ENCODE assay signal across 18 mouse cellular contexts in the genomic region with DNA sequence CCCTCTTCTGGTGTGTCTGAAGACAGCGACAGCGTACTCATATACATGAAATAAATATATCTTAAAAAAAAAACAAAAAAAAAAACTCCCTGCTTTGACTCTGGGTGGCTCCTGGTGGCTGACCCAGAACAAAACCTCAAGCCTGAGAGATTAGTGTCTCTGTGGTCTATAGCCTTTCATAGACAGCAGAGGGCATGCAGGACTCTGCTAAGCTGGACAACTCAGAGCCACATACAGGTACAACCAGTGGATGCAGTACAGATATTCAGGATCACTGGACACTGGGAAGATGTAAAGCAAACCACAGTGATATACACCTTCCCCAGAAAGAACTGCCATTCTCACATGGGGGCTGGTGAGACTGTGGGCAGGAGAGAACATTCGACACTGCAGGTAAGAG. TPM values are rescaled to one million over a fixed set of nuclear protein-coding genes. Genes with fewer than 3 reads are reported as not detected.
DNase-seq lines count a peak whose midpoint lies in the region; ATAC-seq and TF ChIP-seq lines count a peak whose summit lies in the region.
"Had no signal": no experiment of that assay in that cellular context is flagged by ENCODE, and none has a peak within 500 bp of the region (broad histone marks: within the 10 kb centered on the region; RNA-seq: fewer than 3 reads in every experiment).

No protein-coding gene starts in this region.

- H3K4me3 ChIP-seq in heart, embryonic 16.5 days (ENCODE audit: low read length) = no peak overlapping the region
- no peak overlapping the region for H3K4me3 ChIP-seq in heart, embryonic 11.5 days (ENCODE audit: low read depth, low read length)
- no peak overlapping the region for H3K4me3 ChIP-seq in left cerebral cortex, adult 2 months
- H3K4me3 ChIP-seq: embryonic facial prominence, embryonic 13.5 days; limb, embryonic 13.5 days; myocyte; neural tube, embryonic 15.5 days had no signal

- ATAC-seq in heart, embryonic 16.5 days (replicated peaks; ENCODE audit: extremely low read depth, insufficient read depth, low FRiP score) = 0 out of 2 replicates have a peak, but pooled peaks have one; percentile 46
- ATAC-seq in heart, embryonic 11.5 days (replicated peaks; ENCODE audit: insufficient number of reproducible peaks, low FRiP score, low TSS enrichment) = no peak
- ATAC-seq in Patski = no peak

- no peaks in the 10 kb centered on the region for H3K36me3 ChIP-seq in heart, embryonic 16.5 days (ENCODE audit: control insufficient read depth, insufficient read depth)
- H3K36me3 ChIP-seq in heart, embryonic 11.5 days (ENCODE audit: control insufficient read depth, insufficient read depth, low read length) = no peaks in the 10 kb centered on the region
- H3K36me3 ChIP-seq: embryonic facial prominence, embryonic 13.5 days; limb, embryonic 13.5 days; neural tube, embryonic 15.5 days had no signal

- in situ Hi-C loops in Patski (cut with MboI; ENCODE audit: low pct_unique_long_range_greater_than_20kb) = loop anchor here (5.0 kb wide), 2 partner anchors 98 to 138 kb away; no protein-coding TSS in a partner anchor

- H3K27me3 ChIP-seq in heart, embryonic 16.5 days (ENCODE audit: control insufficient read depth, insufficient read depth, low read length) = no peaks in the 10 kb centered on the region
- no peaks in the 10 kb centered on the region for H3K27me3 ChIP-seq in heart, embryonic 11.5 days (ENCODE audit: control insufficient read depth, insufficient read depth, low read length)
- H3K27me3 ChIP-seq in Patski = no peaks in the 10 kb centered on the region
- H3K27me3 ChIP-seq: embryonic facial prominence, embryonic 13.5 days; limb, embryonic 13.5 days; neural tube, embryonic 15.5 days had no signal

- H3K4me2 ChIP-seq in heart, embryonic 16.5 days (ENCODE audit: low read depth, low read length) = no peak overlapping the region
- H3K4me2 ChIP-seq in heart, embryonic 11.5 days = no peak overlapping the region
- H3K4me2 ChIP-seq: embryonic facial prominence, embryonic 13.5 days; limb, embryonic 13.5 days; midbrain, embryonic 11.5 days; neural tube, embryonic 15.5 days had no signal

- DNase-seq in left cerebral cortex, adult 2 months (ENCODE audit: extremely low spot score in 1 of 2, low spot score in 2 of 2) = no peak
- DNase-seq in left cerebral cortex, adult 9 months (ENCODE audit: low spot score in 2 of 2) = no peak
- DNase-seq in Patski (ENCODE audit: low read depth, low spot score) = no peak
- peak; percentile 21 to 30 for DNase-seq in cerebellum, postnatal 14 days
- DNase-seq in retina, postnatal 1 day = no peak
- DNase-seq: adrenal gland, postnatal 10 days; heart, postnatal 36 days; kidney, adult 9 months; lung, adult 18-20 months; lung, postnatal 4 days; thymus, postnatal 14 days had no signal

- 87% methylated on average over 3 of the region's 3 CpGs for WGBS in heart, embryonic 16.5 days
- WGBS in heart, embryonic 11.5 days (ENCODE audit: insufficient replicate concordance) = 92% methylated on average over 3 of the region's 3 CpGs

- CTCF ChIA-PET in Patski (lab: Charles Lee) = interaction anchor here (1.5 to 2.4 kb wide), 2 partner anchors 131 to 139 kb away, joined by 3 to 14 read pairs; no protein-coding TSS in a partner anchor

- TF ChIP-seq CTCF in left cerebral cortex, adult 2 months (IDR thresholded peaks at IDR 0.05) = peak; percentile 28
- peak; percentile 46 for TF ChIP-seq CTCF in Patski (IDR thresholded peaks at IDR 0.05)

- no peaks in the 10 kb centered on the region for H3K9me3 ChIP-seq in heart, embryonic 16.5 days (replicated peaks; ENCODE audit: control insufficient read depth, low read length)
- H3K9me3 ChIP-seq in heart, embryonic 11.5 days (replicated peaks; ENCODE audit: control insufficient read depth, low read length) = no peaks in the 10 kb centered on the region
- H3K9me3 ChIP-seq: embryonic facial prominence, embryonic 13.5 days; limb, embryonic 13.5 days; neural tube, embryonic 15.5 days had no signal

- intact Hi-C loops in left cerebral cortex, adult 2 months (cut with DNase I) = no loop called here

- no peak overlapping the region for H3K9ac ChIP-seq in heart, embryonic 16.5 days (ENCODE audit: low read length)
- no peak overlapping the region for H3K9ac ChIP-seq in heart, embryonic 11.5 days (ENCODE audit: low read depth, low read length)
- H3K9ac ChIP-seq: embryonic facial prominence, embryonic 13.5 days; limb, embryonic 13.5 days; neural tube, embryonic 15.5 days had no signal

- H3K27ac ChIP-seq in heart, embryonic 16.5 days (ENCODE audit: low read length) = no peak overlapping the region
- H3K27ac ChIP-seq in heart, embryonic 11.5 days (ENCODE audit: low read depth, low read length) = no peak overlapping the region
- H3K27ac ChIP-seq in left cerebral cortex, adult 2 months = no peak overlapping the region
- H3K27ac ChIP-seq: embryonic facial prominence, embryonic 13.5 days; limb, embryonic 13.5 days; neural tube, embryonic 15.5 days had no signal

- POLR2A ChIA-PET in Patski (lab: Charles Lee) = no interaction called here

- H3K4me1 ChIP-seq in heart, embryonic 16.5 days (ENCODE audit: control insufficient read depth, insufficient read depth, low read length) = peaks cover 10% of the 10 kb centered on the region
- peaks cover 6% of the 10 kb centered on the region for H3K4me1 ChIP-seq in heart, embryonic 11.5 days (ENCODE audit: control insufficient read depth, insufficient read depth, low read length)

RNA-seq across cellular contexts. Expression of a gene that starts 32.1 kb away (rescaled TPM):
- polyA plus RNA-seq in heart, embryonic 16.5 days (2015; fragmentation: Nextera tagmentation; extraction: Ambion mirVana) = 11.9 and 12.4 TPM in 2 replicates
- 12.7 and 17.2 TPM in 2 replicates for polyA plus RNA-seq in heart, embryonic 11.5 days (2014; fragmentation: Nextera tagmentation; extraction: Ambion mirVana)
- total RNA-seq in left cerebral cortex, adult 2 months (2021) = 10 to 100 TPM; 29.3 to 31.6 TPM
- 20.1 TPM for polyA plus RNA-seq in Patski (2021)

Comparison
In these comparisons a context has a peak if more than half of its experiments do, and no peak if none do; other contexts are left out.
1. DNase-seq: peak in cerebellum, postnatal 14 days (2 of 2); none in left cerebral cortex, adult 2 months (0 of 2), left cerebral cortex, adult 9 months (0 of 2), Patski (single experiment) and retina, postnatal 1 day (single experiment).